Mouse (Mus musculus) left cerebral cortex, adult 6 months (tissue): ENCODE measurements around the gene Fam162b. TPM values are rescaled to one million over a fixed set of nuclear protein-coding genes. Genes with fewer than 3 reads are reported as not detected.

Experiments
- long read RNA-seq, 2 experiments: library from polyadenylated mRNA; unstranded; transcript quantifications; one replicate each; pipeline ENCODE4 v2.0.0; 2019 to 2020
- polyA plus RNA-seq: library from polyadenylated mRNA; unstranded; fragments of <200 nt; fragmentation: Nextera tagmentation; gene quantifications from 2 replicates; pipeline ENCODE4 v1.2.3, GENCODE M21; 2021

Gene Fam162b
- not detected in 2 replicates for polyA plus RNA-seq
- long read RNA-seq, experiment 1: 0 reads
- long read RNA-seq, experiment 2: 0 reads

DNA sequence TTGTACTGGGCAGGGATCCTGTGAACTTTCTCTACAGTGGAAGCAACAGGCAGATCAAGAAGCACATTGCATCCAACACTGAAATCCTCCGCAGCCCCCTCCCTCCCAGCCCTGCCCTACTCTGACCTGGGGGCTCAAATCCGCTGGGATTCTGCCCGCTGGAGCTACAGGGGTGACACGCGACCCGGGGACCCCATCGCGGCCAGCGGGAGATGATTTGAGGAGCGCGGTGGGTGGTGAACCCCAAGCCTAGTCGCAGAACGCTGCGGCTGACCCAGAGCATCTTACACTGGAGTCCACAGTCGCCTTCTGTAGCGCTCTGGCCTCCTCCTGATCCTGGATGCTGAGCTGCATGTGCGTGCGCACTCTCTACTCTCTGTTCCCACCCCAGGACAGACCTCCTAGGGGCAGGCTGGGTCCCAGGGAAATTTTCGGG is at the start of gene Fam162b:
Fam162b (minus strand) TSS at position 379 of the 436 bp plus-strand sequence.

DNA sequence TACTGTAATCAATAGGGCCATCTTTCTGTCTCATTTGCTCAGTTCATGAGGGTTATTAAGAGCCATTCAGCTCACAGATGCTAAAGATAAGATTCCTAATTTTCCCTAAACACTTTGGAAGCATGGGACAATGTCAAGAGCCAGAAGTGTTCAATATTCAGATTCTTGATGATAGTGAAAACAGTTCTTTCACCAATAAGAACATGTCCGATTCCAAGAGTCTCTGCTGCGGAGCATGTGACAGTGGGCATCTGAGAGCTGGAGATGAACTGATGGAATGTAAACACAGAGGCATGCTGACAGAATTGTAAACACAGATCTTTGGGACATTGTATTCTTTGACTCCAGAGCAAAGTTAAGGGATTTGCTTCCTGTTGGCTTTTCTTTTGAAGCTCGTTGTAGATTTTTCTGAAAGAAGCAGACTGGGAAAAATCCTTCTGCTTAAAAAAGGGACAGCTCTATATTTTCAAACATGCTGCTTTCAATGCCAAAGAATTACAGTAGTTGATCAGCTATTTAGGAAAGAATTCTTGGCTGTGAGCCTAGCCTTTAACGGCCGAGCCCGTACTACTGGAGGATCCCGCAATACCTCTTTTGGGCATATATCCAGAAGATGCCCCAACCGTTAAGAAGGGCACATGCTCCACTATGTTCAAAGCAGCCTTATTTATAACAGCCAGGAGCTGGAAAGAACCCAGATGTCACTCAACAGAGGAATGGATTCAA is 41.3 kb upstream of the Fam162b start, which contains the start of gene Gprc6a:
Gprc6a (minus strand) TSS at position 51 of the 726 bp plus-strand sequence.

Other genes starting within 250 kb of the Fam162b start
- not detected in 2 replicates for gene Gm49339, start 109.9 kb downstream of the Fam162b start, polyA plus RNA-seq
- gene Lilr4b, start 109.9 kb downstream of the Fam162b start, polyA plus RNA-seq: not detected in 2 replicates
- 0.34 and 0.36 TPM in 2 replicates for gene Lilrb4a, start 99.6 kb downstream of the Fam162b start, polyA plus RNA-seq
- gene Gprc6a, start 40.9 kb upstream of the Fam162b start, polyA plus RNA-seq: not detected in 2 replicates
- not detected in 2 replicates for gene Rfx6, start 87.2 kb upstream of the Fam162b start, polyA plus RNA-seq